Mouse (Mus musculus) limb, embryonic 11.5 days (tissue): Measurements from ENCODE around the gene Ip6k3. TPM values are rescaled to one million over a fixed set of nuclear protein-coding genes. Genes with fewer than 3 reads are reported as not detected.
A peak's percentile ranks its signal among the peaks of the same experiment; 100 is the strongest.

ENCODE experiments used
- ATAC-seq: fragments of 200-750 bp; cut with Nextera tagmentation; 2 replicates; pipeline ENCODE4 v1.8.0; 2017; ENCODE audit warnings: low read depth; ENCODE audit not compliant: insufficient number of reproducible peaks, low FRiP score, low TSS enrichment
- DNase-seq: peaks from one replicate; pipeline ENCODE4 v3.0.0-alpha.2; 2015; ENCODE audit warnings: low spot score
- H3K27ac ChIP-seq: fragments of 300-500 bp; sonication (generic); replicated peaks from 2 replicates; pipeline ENCODE4 v1.5.1; 2014; ENCODE audit warnings: low read depth, mild to moderate bottlenecking, low read length
- H3K27me3 ChIP-seq: fragments of 300-500 bp; sonication (generic); 2 replicates; pipeline ENCODE4 v1.6.1; 2014; ENCODE audit warnings: mild to moderate bottlenecking, low read length, mixed read lengths; ENCODE audit not compliant: control insufficient read depth, insufficient read depth
- H3K36me3 ChIP-seq: fragments of 300-500 bp; sonication (generic); 2 replicates; pipeline ENCODE4 v1.6.1; 2014; ENCODE audit warnings: mild to moderate bottlenecking, low read length, moderate library complexity, mixed read lengths; ENCODE audit not compliant: control insufficient read depth, insufficient read depth
- H3K4me1 ChIP-seq: fragments of 300-500 bp; sonication (generic); 2 replicates; pipeline ENCODE4 v1.6.1; 2014; ENCODE audit warnings: low read length, mixed read lengths; ENCODE audit not compliant: control insufficient read depth, insufficient read depth
- H3K4me2 ChIP-seq: fragments of 300-500 bp; sonication (generic); 2 replicates; pipeline ENCODE4 v1.6.1; 2014; ENCODE audit warnings: low read depth, mild to moderate bottlenecking, moderate library complexity; ENCODE audit not compliant: severe bottlenecking
- H3K4me3 ChIP-seq: fragments of 300-500 bp; sonication (generic); 2 replicates; pipeline ENCODE4 v1.5.1; 2014; ENCODE audit warnings: low read depth, low read length
- H3K9ac ChIP-seq: fragments of 300-500 bp; sonication (generic); 2 replicates; pipeline ENCODE4 v1.6.1; 2014; ENCODE audit warnings: mild to moderate bottlenecking, low read length
- H3K9me3 ChIP-seq: fragments of 300-500 bp; sonication (generic); 2 replicates; pipeline ENCODE4 v1.6.1; 2016; ENCODE audit warnings: low read length; ENCODE audit not compliant: control insufficient read depth
- WGBS: fragments of 180-500 bp; shearing (Covaris S2); extraction: QIAGEN DNeasy Blood & Tissue Kit; methylation state at CpG from one replicate; pipeline ENCODE4 v1.1.7; 2014; 5-methylcytosine and 5-hydroxymethylcytosine counted together
- polyA plus RNA-seq: library from polyadenylated mRNA; unstranded; fragments of >200 nt; fragmentation: Nextera tagmentation; extraction: Ambion mirVana; gene quantifications from 2 replicates; pipeline ENCODE4 v1.2.1, GENCODE M21; 2014

The Ip6k3 gene
- polyA plus RNA-seq, 1 experiment from 2014 or later: 0.13 TPM

DNA sequence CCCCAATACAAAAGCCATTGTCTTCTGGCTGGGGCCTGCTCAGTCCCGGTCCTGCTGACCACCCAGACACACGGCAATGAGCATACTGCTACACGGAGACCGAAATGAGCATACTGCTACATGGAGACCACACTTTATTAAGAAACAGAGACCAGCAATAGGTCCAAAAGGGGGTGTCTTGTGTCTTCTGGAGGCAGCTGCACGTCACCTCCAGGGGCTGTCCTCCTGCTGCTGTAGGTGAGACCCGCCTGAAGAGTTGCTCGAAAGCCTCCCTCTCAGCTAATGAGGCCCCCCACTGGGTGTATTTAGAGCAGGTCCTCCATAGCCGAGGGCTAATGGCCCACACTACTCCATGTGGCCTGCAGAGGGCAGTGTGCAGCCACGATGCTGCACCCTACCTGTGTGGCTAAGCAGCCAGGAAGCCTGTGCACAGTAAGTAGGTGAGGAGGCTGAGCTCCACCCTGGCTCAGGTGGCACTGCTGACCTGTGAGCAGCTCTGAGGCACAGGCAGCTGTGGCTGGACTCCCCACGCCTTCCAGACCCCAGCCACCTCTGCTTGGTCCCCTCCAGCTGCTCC, 22.1 kb upstream of the Ip6k3 start:
- ATAC-seq (peak; percentile 53; the same call in 1 of the 2 replicates), DNase-seq (peak; percentile 83)
- no peak overlapping the region for H3K9ac ChIP-seq
- H3K4me3 ChIP-seq: no peak overlapping the region
- WGBS: 30% methylated on average over 10 of the region's 10 CpGs
- no peaks in the 10 kb centered on the region for H3K27me3 ChIP-seq
- 0 out of 2 replicates have a peak, but pooled peaks cover 9% of the 10 kb centered on the region for H3K4me1 ChIP-seq
- peaks cover 25% of the 10 kb centered on the region for H3K36me3 ChIP-seq
- H3K27ac ChIP-seq: peak overlapping the region; percentile 30; the same call in 1 of the 2 replicates
- no peak overlapping the region for H3K4me2 ChIP-seq
- no peaks in the 10 kb centered on the region for H3K9me3 ChIP-seq

GRCm38 (mm10) chr17:27188883-27189282, 21.3 kb upstream of the Ip6k3 start:
- no peak for DNase-seq
- no peaks in the 10 kb centered on the region for H3K9me3 ChIP-seq
- H3K4me1 ChIP-seq: 0 out of 2 replicates have a peak, but pooled peaks cover 9% of the 10 kb centered on the region
- no peak for ATAC-seq
- WGBS: 82% methylated on average over 9 of the region's 9 CpGs
- H3K27ac ChIP-seq: peak overlapping the region; percentile 21; the same call in 1 of the 2 replicates
- no peaks in the 10 kb centered on the region for H3K27me3 ChIP-seq
- H3K4me2 ChIP-seq: no peak overlapping the region
- no peak overlapping the region for H3K9ac ChIP-seq
- no peak overlapping the region for H3K4me3 ChIP-seq
- H3K36me3 ChIP-seq: peaks cover 17% of the 10 kb centered on the region

DNA sequence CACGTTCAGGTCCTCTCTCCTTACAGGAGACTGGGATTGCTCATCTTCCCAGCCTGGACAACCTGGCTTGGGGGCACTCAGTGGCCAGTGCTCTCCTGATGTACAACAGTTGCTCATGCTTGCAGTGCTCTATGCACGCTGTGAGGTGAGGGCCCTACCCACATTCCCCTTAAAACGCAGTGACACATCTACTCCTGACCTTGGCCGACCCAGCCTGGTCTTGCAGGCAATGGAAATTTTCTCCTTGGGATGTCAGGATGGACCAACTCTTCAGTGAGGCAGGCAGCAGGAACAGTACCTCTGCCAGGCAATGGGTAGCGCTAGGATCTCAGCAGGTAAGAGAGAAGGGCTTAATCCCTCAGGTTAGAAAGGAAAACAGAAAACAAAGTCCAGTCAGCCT, 19.5 kb upstream of the Ip6k3 start:
- no peak for DNase-seq
- no peak for ATAC-seq
- H3K4me1 ChIP-seq: 0 out of 2 replicates have a peak, but pooled peaks cover 9% of the 10 kb centered on the region

GRCm38 (mm10) chr17:27186068-27186467, 18.5 kb upstream of the Ip6k3 start:
- WGBS: 91% methylated on average over 3 of the region's 3 CpGs
- Histone ChIP-seq H3K4me3 (no peak overlapping the region), H3K36me3 (peaks cover under 1% of the 10 kb centered on the region; the same call in 1 of the 2 replicates), H3K9ac (no peak overlapping the region), H3K27me3 (no peaks in the 10 kb centered on the region), H3K4me1 (0 out of 2 replicates have a peak, but pooled peaks cover 9% of the 10 kb centered on the region), H3K27ac (no peak overlapping the region), H3K4me2 (no peak overlapping the region), H3K9me3 (0 out of 2 replicates have a peak, but pooled peaks cover 2% of the 10 kb centered on the region)
- DNase-seq: no peak
- no peak for ATAC-seq

More for the DNA sequence above, 19.5 kb upstream of the Ip6k3 start:
- no peak overlapping the region for H3K4me3 ChIP-seq
- no peak overlapping the region for H3K27ac ChIP-seq
- WGBS: 61% methylated on average over 5 of the region's 5 CpGs
- peaks cover 8% of the 10 kb centered on the region; the same call in 1 of the 2 replicates for H3K36me3 ChIP-seq
- H3K9me3 ChIP-seq: no peaks in the 10 kb centered on the region
- no peak overlapping the region for H3K4me2 ChIP-seq
- H3K27me3 ChIP-seq: no peaks in the 10 kb centered on the region
- no peak overlapping the region for H3K9ac ChIP-seq

DNA sequence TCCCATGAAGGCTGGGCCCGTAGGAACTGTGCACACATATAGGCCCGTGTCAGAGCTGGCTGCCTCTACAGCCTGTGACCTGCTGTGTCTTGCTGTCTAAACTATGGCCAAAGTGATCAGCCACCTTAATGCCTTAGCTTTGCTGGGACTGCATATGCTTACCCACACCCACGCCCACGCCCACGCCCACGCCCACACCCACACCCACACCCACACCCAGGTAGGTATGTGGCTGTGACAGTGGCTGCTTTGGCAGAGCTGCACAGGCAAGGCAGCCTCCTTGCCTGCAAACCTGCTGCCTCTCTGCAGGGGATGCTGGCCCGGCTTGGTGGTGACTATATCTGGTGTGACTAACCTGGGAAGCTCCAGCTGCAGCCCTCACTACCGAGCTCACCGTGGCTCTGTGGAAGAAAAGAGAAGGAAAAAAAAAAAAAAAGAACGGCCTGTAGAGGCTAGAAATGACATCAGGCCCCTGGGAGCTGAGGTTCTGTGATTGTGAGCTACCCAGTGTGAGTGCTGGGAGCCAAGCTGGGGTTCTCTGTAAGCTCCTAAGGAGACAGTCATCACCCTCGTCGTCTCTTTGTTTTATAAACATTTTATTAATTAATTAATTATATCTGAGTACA, 16.2 kb upstream of the Ip6k3 start:
- H3K4me1 ChIP-seq: peaks cover 3% of the 10 kb centered on the region; the same call in 1 of the 2 replicates
- ATAC-seq: no peak
- H3K9me3 ChIP-seq: 0 out of 2 replicates have a peak, but pooled peaks cover 2% of the 10 kb centered on the region
- H3K4me2 ChIP-seq: no peak overlapping the region
- WGBS: 90% methylated on average over 12 of the region's 12 CpGs
- no peak overlapping the region for H3K4me3 ChIP-seq
- H3K27me3 ChIP-seq: no peaks in the 10 kb centered on the region
- no peak overlapping the region for H3K9ac ChIP-seq
- no peak for DNase-seq
- no peaks in the 10 kb centered on the region for H3K36me3 ChIP-seq
- no peak overlapping the region for H3K27ac ChIP-seq

DNA sequence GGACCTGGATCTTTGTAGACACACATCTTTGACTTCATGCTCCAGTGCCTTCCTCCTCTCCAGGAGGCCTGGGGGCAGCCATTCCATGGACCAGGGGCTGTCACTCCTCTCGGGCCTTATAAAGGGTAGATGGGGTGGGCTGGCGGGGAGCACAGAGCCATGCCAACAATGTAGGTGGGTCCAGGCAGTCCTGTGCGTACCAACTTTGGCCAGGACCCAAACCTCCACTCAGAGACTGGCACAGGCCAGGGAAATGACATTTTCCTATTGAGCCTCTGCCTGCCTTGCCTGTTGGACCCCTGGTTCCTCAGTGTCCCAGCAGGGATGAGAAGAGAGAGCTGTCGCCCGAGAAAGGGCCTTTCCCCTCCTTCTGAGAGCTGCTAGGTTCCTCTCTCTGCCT, 14.8 kb upstream of the Ip6k3 start:
- Histone ChIP-seq H3K4me1 (peaks cover 3% of the 10 kb centered on the region; the same call in 1 of the 2 replicates), H3K27ac (no peak overlapping the region), H3K9ac (no peak overlapping the region), H3K27me3 (no peaks in the 10 kb centered on the region), H3K4me2 (no peak overlapping the region), H3K36me3 (no peaks in the 10 kb centered on the region), H3K4me3 (no peak overlapping the region), H3K9me3 (0 out of 2 replicates have a peak, but pooled peaks cover 2% of the 10 kb centered on the region)
- ATAC-seq: no peak
- no peak for DNase-seq
- 85% methylated on average over 5 of the region's 5 CpGs for WGBS

- Histone ChIP-seq H3K36me3 (no peaks in the 10 kb centered on the region), H3K27ac (no peak overlapping the region), H3K4me1 (peaks cover 3% of the 10 kb centered on the region; the same call in 1 of the 2 replicates), H3K9ac (no peak overlapping the region), H3K4me2 (no peak overlapping the region), H3K27me3 (no peaks in the 10 kb centered on the region), H3K4me3 (0 out of 2 replicates have a peak overlapping the region, but pooled peaks have one; percentile 3), H3K9me3 (0 out of 2 replicates have a peak, but pooled peaks cover 2% of the 10 kb centered on the region)
- ATAC-seq: no peak
- no peak for DNase-seq
- 23% methylated on average over 3 of the region's 3 CpGs for WGBS
Measured at GRCm38 (mm10) chr17:27181666-27182065, 14.1 kb upstream of the Ip6k3 start.

DNA sequence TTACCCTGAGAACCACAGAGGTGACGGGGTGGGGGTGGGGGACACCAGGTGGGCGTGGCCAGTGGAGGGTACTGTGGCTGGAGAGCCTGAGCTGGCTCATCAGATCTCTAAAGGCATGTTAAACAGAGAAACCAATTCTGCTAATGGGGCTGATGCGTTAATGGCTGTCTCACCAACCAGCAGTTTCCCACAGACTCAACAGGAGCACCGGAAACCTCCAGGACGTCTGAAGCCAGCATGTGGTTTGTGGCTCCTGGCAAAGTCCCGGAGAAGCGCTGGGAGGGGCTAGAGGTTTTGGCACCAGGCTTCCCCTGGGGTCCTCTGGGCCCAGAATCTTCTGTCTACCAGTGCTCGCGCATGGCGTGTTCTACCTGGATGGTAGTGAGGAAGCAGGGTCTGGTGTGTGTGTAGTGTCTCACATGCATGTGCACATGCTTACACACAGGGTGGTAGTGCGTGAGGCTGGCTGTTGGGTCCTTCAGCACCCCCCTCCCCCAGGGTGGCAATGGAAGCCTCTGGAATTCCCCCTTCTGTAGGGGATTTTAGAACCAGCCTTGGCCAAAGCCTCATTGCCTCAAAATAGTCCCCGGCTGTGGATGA, 12.2 kb upstream of the Ip6k3 start:
- Histone ChIP-seq H3K36me3 (no peaks in the 10 kb centered on the region), H3K4me2 (no peak overlapping the region), H3K27ac (no peak overlapping the region), H3K9me3 (0 out of 2 replicates have a peak, but pooled peaks cover 2% of the 10 kb centered on the region), H3K27me3 (no peaks in the 10 kb centered on the region), H3K9ac (no peak overlapping the region), H3K4me3 (no peak overlapping the region), H3K4me1 (peaks cover 16% of the 10 kb centered on the region)
- 43% methylated on average over 12 of the region's 12 CpGs for WGBS
- DNase-seq (no peak), ATAC-seq (no peak)
